Comparison of ENCODE assay signal across 8 mouse cellular contexts in genomic region chr12:5119726-5120125, GRCm38 (mm10).
DNase-seq lines count a peak whose midpoint lies in the region; ATAC-seq and TF ChIP-seq lines count a peak whose summit lies in the region.

No protein-coding gene starts in this region.

- TF ChIP-seq CTCF in Patski (IDR thresholded peaks at IDR 0.05), result no peak
- no peak for TF ChIP-seq CTCF in lung, embryonic 14.5 days (IDR thresholded peaks at IDR 0.05; ENCODE audit: low read depth)

- POLR2A ChIA-PET in Patski (lab: Charles Lee), result no interaction called here

- peak overlapping the region; percentile 14 for H3K4me3 ChIP-seq in hindbrain, embryonic 12.5 days
- H3K4me3 ChIP-seq in lung, embryonic 14.5 days (ENCODE audit: low read depth, low read length), result peak overlapping the region; percentile 19; the same call in 1 of the 2 replicates

- no peak overlapping the region; the same call in 1 of the 2 replicates for H3K9ac ChIP-seq in hindbrain, embryonic 12.5 days
- H3K9ac ChIP-seq in lung, embryonic 14.5 days, result no peak overlapping the region

- DNase-seq in Patski (ENCODE audit: low read depth, low spot score), result no peak
- DNase-seq in cerebellum, postnatal 14 days, result peak; percentile 96
- peak; percentile 85 to 89 for DNase-seq in frontal cortex, postnatal 25 days (ENCODE audit: low spot score in 2 of 2)
- peak; percentile 96 for DNase-seq in layer of hippocampus, adult 9-11 months
- peak; percentile 94 for DNase-seq in lung, embryonic 14.5 days
- peak; percentile 86 for DNase-seq in ovary, postnatal 14 days (ENCODE audit: low spot score)
- peak; percentile 70 for DNase-seq in thymus, postnatal 14 days

- CTCF ChIA-PET in Patski (lab: Charles Lee), result no interaction called here

- no peaks in the 10 kb centered on the region for H3K27me3 ChIP-seq in Patski
- no peaks in the 10 kb centered on the region for H3K27me3 ChIP-seq in hindbrain, embryonic 12.5 days
- H3K27me3 ChIP-seq in lung, embryonic 14.5 days (ENCODE audit: insufficient read depth, low read length), result no peaks in the 10 kb centered on the region

- peaks cover 16% of the 10 kb centered on the region for H3K4me1 ChIP-seq in hindbrain, embryonic 12.5 days
- peaks cover 3% of the 10 kb centered on the region; the same call in 1 of the 2 replicates for H3K4me1 ChIP-seq in lung, embryonic 14.5 days (ENCODE audit: insufficient read depth)

- no peaks in the 10 kb centered on the region for H3K9me3 ChIP-seq in hindbrain, embryonic 12.5 days (replicated peaks)
- no peaks in the 10 kb centered on the region for H3K9me3 ChIP-seq in lung, embryonic 14.5 days (ENCODE audit: low read depth, low read length)

- peak overlapping the region; percentile 48 for H3K4me2 ChIP-seq in hindbrain, embryonic 12.5 days (replicated peaks)
- peak overlapping the region; percentile 45 for H3K4me2 ChIP-seq in lung, embryonic 14.5 days

- in situ Hi-C loops in Patski (cut with MboI; ENCODE audit: low pct_unique_long_range_greater_than_20kb), result no loop called here

- H3K27ac ChIP-seq in hindbrain, embryonic 12.5 days, result no peak overlapping the region; the same call in 1 of the 2 replicates
- H3K27ac ChIP-seq in lung, embryonic 14.5 days (ENCODE audit: low read depth), result no peak overlapping the region

- H3K36me3 ChIP-seq in hindbrain, embryonic 12.5 days, result no peaks in the 10 kb centered on the region
- H3K36me3 ChIP-seq in lung, embryonic 14.5 days (ENCODE audit: insufficient read depth), result no peaks in the 10 kb centered on the region

- ATAC-seq in Patski, result peak; percentile 42
- ATAC-seq in hindbrain, embryonic 12.5 days (ENCODE audit: low FRiP score), result peak; percentile 91
- ATAC-seq in lung, embryonic 14.5 days (ENCODE audit: insufficient read depth), result peak; percentile 90

- WGBS in hindbrain, embryonic 12.5 days, result 19% methylated on average over 15 of the region's 15 CpGs
- 8% methylated on average over 15 of the region's 15 CpGs for WGBS in lung, embryonic 14.5 days
